Comparison of ENCODE assay signal across 10 mouse cellular contexts in genomic region chr16:93137249-93137648, GRCm38 (mm10).
DNase-seq lines count a peak whose midpoint lies in the region; ATAC-seq and TF ChIP-seq lines count a peak whose summit lies in the region.
"Had no signal": no experiment of that assay in that cellular context is flagged by ENCODE, and none has a peak within 500 bp of the region (broad histone marks: within the 10 kb centered on the region; RNA-seq: fewer than 3 reads in every experiment).

No protein-coding gene starts in this region.

- no peaks in the 10 kb centered on the region for H3K36me3 ChIP-seq in heart, postnatal 0 days (replicated peaks; ENCODE audit: control insufficient read depth, insufficient read depth, low read length)
- no peaks in the 10 kb centered on the region for H3K36me3 ChIP-seq in heart, embryonic 10.5 days
- H3K36me3 ChIP-seq in hindbrain, embryonic 16.5 days (ENCODE audit: control insufficient read depth, insufficient read depth, low read length) = no peaks in the 10 kb centered on the region
- H3K36me3 ChIP-seq: midbrain, embryonic 12.5 days had no signal

- TF ChIP-seq EP300 in heart, postnatal 0 days (IDR thresholded peaks at IDR 0.05; ENCODE audit: low read depth) = no peak

- no peaks in the 10 kb centered on the region for H3K9me3 ChIP-seq in heart, postnatal 0 days (replicated peaks; ENCODE audit: control insufficient read depth, low read length)
- H3K9me3 ChIP-seq in heart, embryonic 10.5 days = no peaks in the 10 kb centered on the region
- no peaks in the 10 kb centered on the region for H3K9me3 ChIP-seq in hindbrain, embryonic 16.5 days (ENCODE audit: control insufficient read depth, low read length)
- H3K9me3 ChIP-seq: midbrain, embryonic 12.5 days had no signal

- DNase-seq in heart, postnatal 0 days (ENCODE audit: low spot score) = no peak
- DNase-seq in heart, embryonic 10.5 days (ENCODE audit: low spot score) = no peak
- DNase-seq in 3T3-L1 (ENCODE audit: low read depth, low spot score) = peak; percentile 58
- DNase-seq in R1 (ENCODE audit: low read depth, low spot score) = peak; percentile 22
- DNase-seq in kidney, postnatal 10 days = peak; percentile 28
- DNase-seq in urinary bladder, postnatal 4 days (ENCODE audit: low spot score in 2 of 2) = no peak

- H3K4me2 ChIP-seq in heart, postnatal 0 days (ENCODE audit: low read depth, low read length) = no peak overlapping the region
- no peak overlapping the region for H3K4me2 ChIP-seq in hindbrain, embryonic 16.5 days (ENCODE audit: low read length)
- H3K4me2 ChIP-seq: midbrain, embryonic 12.5 days had no signal

- peak; percentile 52 for TF ChIP-seq CTCF in heart, postnatal 0 days (IDR thresholded peaks at IDR 0.05; ENCODE audit: low read depth)

- peaks cover 27% of the 10 kb centered on the region for H3K27me3 ChIP-seq in heart, postnatal 0 days (ENCODE audit: control insufficient read depth, insufficient read depth, low read length)
- H3K27me3 ChIP-seq in heart, embryonic 10.5 days (ENCODE audit: insufficient read depth, poor library complexity, severe bottlenecking) = peaks cover 55% of the 10 kb centered on the region
- no peaks in the 10 kb centered on the region for H3K27me3 ChIP-seq in hindbrain, embryonic 16.5 days (replicated peaks; ENCODE audit: control insufficient read depth, insufficient read depth, low read length)
- H3K27me3 ChIP-seq: midbrain, embryonic 12.5 days had no signal

- 0 out of 2 replicates have a peak, but pooled peaks have one; percentile 20 for ATAC-seq in heart, postnatal 0 days (ENCODE audit: insufficient read depth, low read depth)
- ATAC-seq in granulocyte monocyte progenitor cell, adult 5-6 weeks (replicated peaks; ENCODE audit: poor library complexity, severe bottlenecking) = no peak
- no peak for ATAC-seq in hindbrain, embryonic 16.5 days
- ATAC-seq: forebrain, embryonic 14.5 days had no signal

- H3K27ac ChIP-seq in heart, postnatal 0 days (ENCODE audit: low read depth) = no peak overlapping the region
- H3K27ac ChIP-seq in heart, embryonic 10.5 days = no peak overlapping the region
- no peak overlapping the region for H3K27ac ChIP-seq in hindbrain, embryonic 16.5 days (ENCODE audit: low read depth, low read length)
- H3K27ac ChIP-seq: midbrain, embryonic 12.5 days had no signal

- H3K9ac ChIP-seq in heart, postnatal 0 days (replicated peaks; ENCODE audit: low read depth, low read length) = no peak overlapping the region
- H3K9ac ChIP-seq in hindbrain, embryonic 16.5 days (ENCODE audit: low read depth, low read length) = no peak overlapping the region
- H3K9ac ChIP-seq: midbrain, embryonic 12.5 days had no signal

- H3K4me3 ChIP-seq in heart, postnatal 0 days (ENCODE audit: low read depth, low read length) = no peak overlapping the region
- no peak overlapping the region for H3K4me3 ChIP-seq in heart, embryonic 10.5 days
- no peak overlapping the region for H3K4me3 ChIP-seq in hindbrain, embryonic 16.5 days (ENCODE audit: low read length)
- H3K4me3 ChIP-seq: midbrain, embryonic 12.5 days had no signal

- WGBS in heart, postnatal 0 days = 35% methylated on average over 1 of the region's 1 CpGs
- 33% methylated on average over 1 of the region's 1 CpGs for WGBS in heart, embryonic 10.5 days
- 57% methylated on average over 1 of the region's 1 CpGs for WGBS in hindbrain, embryonic 16.5 days

- H3K4me1 ChIP-seq in heart, postnatal 0 days (ENCODE audit: control insufficient read depth, insufficient read depth) = no peaks in the 10 kb centered on the region
- H3K4me1 ChIP-seq in heart, embryonic 10.5 days = no peaks in the 10 kb centered on the region
- H3K4me1 ChIP-seq in hindbrain, embryonic 16.5 days (ENCODE audit: control insufficient read depth, insufficient read depth, low read depth, low read length) = no peaks in the 10 kb centered on the region
- H3K4me1 ChIP-seq: midbrain, embryonic 12.5 days had no signal

Comparison
In these comparisons a context has a peak if more than half of its experiments do, and no peak if none do; other contexts are left out.
1. DNase-seq: peak in 3T3-L1 (single experiment), R1 (single experiment) and kidney, postnatal 10 days (single experiment); none in heart, postnatal 0 days (single experiment), heart, embryonic 10.5 days (single experiment) and urinary bladder, postnatal 4 days (0 of 2).